Mouse (Mus musculus): ENCODE data around the gene Efhd1.

Efhd1 gene

DNA sequence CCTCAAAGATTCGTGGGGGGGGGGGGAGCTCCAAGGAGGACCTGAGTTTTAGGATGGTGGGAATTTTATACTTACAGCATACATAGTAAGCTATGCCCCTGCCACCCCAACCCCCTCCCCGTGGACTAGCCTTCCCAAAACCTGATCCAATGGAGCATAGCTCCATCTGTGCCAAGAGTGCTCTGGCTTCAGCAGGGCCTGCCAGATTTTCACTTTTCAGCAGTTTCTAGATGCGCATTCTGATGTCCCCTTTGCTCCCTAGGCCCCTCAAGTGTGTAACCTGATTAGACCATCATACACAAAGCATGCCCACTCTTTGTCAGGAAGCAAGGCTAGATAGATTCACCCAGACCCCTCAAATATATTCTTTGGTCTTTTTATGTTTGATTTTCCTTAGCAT, 6.0 kb downstream of the Efhd1 start:
- no peak for DNase-seq (ENCODE audit: low read depth)

DNA sequence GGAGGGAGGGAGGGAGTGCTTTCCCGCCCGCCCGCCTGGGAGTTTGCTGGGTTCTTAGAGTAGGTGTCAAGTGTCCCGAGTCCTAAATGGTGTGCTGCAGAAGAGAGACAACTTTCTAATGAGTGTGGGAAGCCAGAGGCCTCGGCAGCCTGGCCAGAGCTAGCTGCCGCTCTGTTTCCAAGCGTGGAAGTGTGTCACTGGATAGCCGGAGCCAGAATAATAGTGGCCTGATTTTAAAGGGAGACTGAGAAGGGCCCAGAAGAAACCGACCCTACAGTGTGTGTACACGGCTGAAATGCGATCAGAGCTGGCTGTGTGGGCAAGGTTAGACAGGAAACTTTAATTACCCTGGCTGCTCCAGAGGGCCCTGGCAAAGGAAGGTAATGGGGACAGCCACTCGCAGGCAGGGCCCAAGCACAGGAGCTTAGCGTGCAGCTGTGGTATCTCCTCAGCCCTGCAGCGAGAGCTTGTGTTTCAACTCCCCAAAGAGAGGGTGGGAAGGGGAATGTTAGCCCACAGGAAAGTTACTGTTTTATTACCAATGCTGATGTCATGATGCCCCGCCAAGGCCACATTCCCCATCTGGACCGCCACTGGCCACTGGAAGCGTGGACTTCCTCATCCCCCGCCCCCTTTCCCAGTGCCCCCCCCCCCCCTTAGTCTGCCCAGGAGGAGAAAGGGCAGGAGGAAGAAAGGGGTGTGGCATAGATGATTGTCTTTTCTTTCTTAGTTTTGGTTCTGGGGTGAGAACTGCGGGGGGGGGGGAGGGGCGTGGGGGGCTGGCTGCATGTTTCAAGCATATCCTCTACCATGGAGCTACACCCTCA, 6.7 kb downstream of the Efhd1 start:
- no peak for DNase-seq (ENCODE audit: low read depth)

DNA sequence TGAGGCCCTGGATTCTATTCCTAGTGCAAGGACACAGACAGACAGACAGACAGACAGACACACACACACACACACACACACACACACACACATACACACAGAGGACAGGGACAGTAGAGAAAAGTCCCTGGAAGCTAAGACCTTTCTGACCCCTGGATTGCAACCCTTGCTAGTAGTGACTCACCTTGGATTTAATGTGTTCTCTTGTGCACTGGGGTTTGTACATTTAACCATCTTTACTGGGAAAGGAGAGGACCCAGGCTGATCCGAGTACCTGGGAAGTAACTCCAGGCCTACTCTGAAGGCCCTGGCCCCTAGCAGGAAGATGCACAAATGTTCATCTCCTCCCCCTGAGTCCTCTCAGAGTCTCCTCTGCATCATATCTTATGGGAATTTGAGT, 7.4 kb downstream of the Efhd1 start:
- DNase-seq (ENCODE audit: low read depth), result no peak

DNA sequence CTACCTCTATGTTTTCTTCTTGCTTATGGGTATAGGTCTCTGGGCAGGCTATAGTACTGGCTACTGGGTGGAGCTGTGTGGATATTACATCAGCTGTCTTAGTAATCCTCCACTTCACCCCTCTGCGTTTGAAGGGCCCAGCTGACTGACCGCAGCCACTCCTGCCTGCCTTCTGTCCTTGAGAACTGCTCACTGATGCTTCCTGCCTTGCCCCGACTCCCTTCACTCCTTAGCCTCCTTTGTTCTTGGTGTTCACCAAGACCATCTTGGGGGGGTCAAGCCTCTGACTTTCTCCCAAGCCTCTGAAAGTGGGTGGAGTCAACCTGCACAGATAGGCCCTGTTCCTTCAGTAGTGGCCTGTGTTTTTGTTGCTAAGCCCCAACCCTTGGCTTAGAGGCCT, 8.3 kb downstream of the Efhd1 start:
- DNase-seq (ENCODE audit: low read depth), result no peak

DNA sequence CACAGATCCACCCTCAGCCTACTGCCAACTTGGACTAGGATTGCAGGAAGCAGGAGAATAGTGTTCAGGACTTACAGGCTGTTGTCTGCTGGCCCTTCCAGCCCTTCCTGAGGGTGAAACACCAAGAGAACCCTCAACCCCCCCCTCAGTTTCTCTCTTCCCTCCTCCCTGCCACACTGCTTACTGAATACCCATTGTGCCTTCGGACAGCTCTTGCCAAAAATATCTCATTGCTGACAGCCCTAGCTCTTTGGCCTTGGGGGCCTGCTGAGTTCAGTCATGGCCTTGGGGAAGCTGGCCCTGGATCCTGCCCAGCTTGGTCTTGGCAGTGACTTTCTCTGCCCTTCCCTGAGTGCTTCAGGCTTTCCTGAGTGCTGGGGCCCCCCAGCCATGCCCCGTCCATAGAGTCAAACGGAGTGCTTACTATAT, 9.4 kb downstream of the Efhd1 start:
- no peak for DNase-seq (ENCODE audit: low read depth)

DNA sequence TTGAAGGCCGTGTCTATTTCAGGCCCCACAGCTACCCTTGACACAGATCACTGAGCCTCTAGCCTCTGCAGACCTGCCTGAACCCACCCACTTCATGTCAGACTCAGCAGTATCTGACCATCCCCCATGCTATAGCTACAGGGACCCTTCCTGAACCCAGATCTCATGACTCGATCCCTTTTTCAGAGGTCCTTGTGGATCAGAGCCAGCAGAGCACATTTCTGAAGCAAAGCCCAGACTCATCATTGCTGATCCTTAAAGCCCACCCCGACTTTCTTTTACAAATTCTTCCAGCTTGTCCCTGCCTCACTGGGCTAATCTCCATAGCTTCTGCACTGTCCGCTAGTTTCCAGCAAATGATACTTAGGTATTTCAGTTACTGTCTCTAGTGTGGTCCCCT, 10.0 kb downstream of the Efhd1 start:
- no peak for DNase-seq (ENCODE audit: low read depth)

DNA sequence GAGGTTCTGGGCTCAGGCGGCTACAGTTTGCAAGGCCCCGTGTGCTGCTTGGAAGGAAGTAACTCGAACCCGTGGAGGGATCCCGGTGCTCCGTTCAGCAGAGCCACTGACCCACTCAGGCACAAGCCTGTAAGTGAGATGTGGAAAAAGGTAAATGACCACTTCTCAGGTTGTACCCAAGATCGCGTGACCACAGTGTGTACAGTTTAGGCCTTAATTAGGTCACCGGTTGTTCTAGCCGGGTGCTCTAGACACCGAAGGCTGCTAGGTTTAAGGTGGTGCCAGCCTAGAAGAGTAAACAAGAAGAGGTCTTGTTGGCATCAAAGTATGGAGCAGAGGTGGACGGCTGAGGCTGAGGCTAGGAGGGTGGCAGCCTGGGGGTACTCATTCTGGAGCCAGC, 11.0 kb downstream of the Efhd1 start:
- no peak for DNase-seq (ENCODE audit: low read depth)

DNA sequence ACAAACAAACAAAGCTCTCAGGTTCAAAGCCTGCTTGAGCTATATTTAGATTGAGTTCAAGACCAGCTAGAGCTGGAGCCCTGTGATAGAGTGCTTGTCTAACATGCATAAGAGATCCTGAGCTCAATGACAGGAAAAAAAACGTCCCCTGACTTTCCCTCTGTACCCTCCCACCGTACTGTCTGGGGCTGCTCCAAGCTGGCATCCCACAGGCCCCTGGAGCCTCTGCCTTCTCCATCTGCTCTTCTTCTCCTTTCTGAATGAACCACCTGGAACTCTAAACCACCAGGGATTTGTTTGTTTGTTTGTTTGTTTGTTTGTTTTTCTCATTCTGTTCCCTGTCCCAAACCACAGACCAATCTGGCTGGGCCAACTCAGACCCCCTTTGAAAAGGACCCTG, 11.9 kb downstream of the Efhd1 start:
- DNase-seq (ENCODE audit: low read depth), result no peak

DNA sequence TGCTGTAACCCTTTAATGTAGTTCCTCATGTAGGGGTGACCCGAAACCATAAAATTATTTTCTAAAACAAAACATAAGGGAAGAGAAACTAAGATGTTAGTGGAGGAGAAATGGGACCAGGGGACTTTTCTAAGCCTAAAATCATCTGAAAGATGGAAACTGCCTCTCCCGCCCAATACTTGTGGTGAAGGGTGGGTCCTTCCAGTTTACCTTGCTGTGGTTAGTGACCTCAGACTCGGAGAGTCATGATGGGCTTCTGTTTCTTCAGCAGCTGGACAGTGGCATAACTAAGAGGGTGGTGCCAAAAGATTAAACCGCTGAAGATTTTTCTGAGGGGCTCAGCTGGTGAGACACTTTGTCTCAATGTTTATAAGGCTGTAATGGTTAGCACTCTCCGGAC, 16.1 kb downstream of the Efhd1 start:
- no peak for DNase-seq (ENCODE audit: low read depth)

DNA sequence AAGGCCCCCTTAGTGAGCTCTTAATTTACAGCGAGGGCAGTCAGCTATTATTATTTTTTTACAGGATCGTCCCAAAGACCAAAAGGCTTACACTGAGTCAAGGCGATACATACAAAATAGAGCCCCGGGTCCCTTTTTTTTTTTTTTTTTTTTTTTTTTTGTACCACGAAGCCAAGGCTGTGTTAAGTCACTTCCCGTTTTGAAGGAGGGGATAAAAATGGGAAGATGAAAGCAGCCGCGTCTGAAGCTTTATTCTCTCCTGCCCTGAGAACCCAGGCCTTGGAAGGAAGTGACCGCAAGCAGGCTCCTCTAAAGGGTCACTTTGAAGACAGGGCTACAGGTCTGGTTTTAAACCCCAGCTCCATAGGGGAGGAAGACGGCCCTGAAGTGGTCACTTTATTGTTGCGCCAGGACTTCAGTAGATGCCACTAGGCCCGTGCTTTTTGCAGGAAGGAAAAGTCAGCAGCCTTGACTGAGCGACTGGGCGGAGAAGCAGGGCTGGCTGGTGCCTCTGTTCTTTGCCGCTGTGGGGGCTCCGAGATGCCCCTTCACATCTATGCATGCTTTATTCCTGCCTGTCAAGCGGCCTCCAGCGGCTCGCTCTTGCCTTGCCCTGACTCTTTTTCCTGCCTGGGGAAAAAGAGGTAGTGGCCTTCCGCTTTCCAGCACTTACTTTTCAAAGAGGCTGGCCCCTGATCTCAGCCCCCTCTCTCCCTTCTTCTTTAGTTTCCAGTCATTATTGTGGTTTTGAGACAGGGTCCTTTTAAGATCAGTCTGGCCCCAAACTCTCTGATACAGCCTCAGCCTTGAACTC, 17.6 kb downstream of the Efhd1 start:
- DNase-seq (ENCODE audit: low read depth), result no peak

DNA sequence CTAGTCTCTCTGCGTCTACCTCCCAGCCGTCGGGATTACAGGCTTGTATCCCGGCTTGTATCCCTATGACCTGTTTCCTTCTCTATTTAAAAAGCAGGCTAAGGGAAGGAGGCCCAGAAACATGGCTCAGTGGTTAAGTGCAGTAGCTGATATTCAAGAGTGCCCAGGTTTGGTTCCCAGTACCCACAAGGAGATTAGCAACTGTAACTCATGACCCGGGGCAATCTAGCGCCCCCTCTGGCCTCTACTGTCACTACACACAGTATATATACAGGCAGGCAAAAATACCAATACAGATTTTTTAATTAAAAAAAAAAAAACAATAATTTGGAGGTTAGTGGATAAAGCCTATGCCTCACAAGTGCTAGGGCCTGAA, 18.2 kb downstream of the Efhd1 start:
- no peak for DNase-seq (ENCODE audit: low read depth)

DNA sequence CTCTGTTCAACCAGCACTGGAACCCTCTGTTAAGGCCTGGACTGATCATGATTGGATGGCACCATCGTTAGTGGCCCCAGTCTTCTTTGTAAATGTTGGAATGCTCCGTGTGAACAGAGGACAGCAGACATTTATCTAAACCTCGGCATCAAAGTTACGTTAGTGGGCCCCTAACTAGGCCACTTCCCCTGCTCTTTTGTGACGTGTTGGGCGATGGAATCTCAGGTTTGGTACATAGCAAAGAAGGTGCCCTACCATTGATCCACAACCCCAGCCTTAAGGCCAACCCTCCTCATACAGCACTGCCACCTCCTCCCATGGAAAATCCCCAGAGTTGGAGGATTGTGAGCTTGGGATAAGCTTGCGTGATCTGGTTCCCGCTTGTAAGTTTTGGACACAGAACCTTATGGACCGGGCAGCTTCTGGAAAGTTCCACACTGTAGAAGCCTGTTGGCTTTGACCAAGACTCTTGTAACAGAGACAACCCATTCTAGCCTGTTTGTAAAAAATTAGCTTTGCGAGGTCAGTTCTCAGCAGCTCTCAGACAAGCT, 19.3 kb downstream of the Efhd1 start:
- no peak for DNase-seq (ENCODE audit: low read depth)

DNA sequence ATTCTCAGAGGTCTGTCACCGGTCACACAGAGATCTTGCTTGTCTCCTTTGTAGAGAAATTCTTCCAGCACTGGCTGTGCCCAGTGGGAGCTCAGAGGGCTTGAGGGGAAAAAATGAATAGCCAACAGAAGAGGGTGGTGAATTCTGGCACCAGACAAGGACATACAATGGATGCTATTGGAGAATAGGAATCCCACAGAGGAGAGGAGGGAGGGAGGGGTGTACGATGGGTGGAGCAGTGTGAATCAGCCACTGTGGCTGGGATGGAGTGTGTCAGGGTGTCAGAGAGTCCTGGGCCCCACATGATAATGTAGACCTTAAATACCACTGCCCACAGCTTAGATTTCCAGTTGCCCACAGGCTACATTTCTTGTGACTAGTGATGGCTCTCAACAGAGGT, 22.9 kb downstream of the Efhd1 start:
- DNase-seq (ENCODE audit: low read depth), result no peak

DNA sequence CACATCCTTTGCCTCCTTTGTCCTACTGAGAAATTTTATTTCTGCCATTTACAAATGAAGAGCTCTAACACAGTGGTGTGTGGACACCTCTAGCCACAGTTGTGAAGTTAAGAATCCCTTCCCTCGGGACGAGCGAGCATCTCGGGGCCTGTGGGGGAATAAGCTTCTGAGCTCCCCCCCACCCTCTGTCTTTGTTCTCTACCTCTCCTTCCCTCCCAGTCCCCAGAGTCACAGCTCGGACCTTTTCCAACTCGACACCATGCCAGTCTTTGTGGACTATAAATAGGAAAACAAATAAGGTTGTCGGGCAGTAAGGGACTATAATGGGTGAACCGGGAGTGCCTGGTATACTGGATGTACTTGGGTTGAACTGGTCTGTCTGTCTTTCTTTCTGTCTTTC, 27.3 kb downstream of the Efhd1 start:
- no peak for DNase-seq (ENCODE audit: low read depth)

DNA sequence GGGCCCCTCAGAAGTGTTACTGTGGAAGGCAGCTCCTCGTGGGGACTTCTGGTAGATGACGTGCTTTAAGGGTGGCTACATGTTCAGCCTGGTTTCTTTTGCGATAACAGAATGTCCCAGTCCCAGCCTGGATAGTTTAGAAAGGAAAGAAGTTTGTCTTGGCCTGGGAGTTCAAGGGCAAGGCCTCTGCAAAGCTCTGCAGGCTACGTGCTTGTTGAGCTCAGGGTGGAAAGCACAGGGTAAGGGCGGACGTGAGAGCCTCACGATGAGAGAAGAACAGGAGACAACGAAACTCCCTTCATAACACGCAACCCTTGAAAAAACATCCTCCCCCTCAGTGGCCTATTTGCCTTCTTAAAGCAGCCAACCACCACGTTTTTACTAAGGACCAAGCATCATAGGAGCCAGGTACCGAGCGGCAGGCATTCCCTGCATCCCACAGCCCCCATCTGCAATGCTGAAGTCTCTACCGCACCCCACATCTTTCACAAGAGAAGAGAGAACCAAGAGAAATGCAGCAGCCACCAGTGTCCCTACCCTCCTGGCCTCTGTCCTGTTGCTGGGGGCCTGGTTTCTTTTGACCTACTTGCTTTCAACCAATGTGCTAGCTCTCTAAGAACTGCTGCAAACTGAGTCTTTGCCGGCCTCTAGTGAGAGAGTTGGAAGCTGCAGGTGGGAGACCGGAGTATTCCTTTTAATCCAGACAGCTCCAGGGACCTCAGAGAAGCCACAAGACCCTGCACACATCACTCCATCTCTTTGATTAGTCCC, 28.4 kb downstream of the Efhd1 start:
- no peak for DNase-seq (ENCODE audit: low read depth)

DNA sequence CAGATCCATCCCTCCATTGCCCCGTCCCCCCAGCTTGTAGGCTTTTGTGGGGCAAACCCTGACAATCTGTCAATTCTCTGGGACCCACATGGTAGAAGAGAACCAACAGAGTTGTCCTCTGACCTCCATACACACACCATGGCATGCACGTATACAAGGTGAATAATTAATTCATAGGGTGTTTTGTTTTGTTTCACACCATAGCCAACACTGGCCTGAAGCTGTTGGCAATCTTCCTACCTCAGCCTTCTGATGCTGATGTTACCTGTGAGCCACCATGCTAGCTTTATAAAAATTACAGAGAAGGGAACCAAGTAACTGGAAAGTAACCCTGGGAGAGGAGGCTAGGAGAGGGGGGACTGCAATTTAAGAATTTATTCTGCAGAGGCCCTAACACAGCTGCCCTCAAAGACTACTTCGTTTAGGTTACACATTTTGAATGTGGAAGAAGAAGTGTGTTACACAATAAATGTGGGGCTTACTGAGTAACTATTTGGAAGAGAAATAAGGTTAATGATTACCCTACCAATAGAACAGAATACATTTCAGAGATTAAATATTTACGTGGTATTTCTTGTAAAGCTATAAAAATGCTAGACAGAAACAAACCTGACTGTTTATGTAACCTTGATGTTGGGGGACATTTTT, 30.0 kb downstream of the Efhd1 start:
- DNase-seq (ENCODE audit: low read depth), result no peak

DNA sequence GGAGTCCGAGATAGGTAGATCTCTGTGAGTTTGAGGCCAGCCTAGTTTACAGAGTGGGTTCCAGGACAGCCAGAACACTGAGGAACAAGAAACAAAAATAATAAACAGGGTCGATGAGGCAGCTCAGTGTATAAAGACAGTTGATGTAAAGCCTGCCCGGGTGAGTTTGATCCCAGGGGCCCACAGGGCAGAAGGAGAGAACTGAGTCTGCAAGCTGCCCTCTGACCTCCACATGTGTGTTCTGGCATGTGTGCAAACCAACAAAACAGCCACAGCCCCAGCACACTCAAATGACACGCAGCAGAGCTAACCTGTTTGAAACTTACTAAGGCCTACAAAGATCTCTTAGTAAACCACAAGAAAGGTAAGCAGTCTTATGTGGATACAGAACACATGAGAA, 30.8 kb downstream of the Efhd1 start:
- DNase-seq (ENCODE audit: low read depth), result no peak

DNA sequence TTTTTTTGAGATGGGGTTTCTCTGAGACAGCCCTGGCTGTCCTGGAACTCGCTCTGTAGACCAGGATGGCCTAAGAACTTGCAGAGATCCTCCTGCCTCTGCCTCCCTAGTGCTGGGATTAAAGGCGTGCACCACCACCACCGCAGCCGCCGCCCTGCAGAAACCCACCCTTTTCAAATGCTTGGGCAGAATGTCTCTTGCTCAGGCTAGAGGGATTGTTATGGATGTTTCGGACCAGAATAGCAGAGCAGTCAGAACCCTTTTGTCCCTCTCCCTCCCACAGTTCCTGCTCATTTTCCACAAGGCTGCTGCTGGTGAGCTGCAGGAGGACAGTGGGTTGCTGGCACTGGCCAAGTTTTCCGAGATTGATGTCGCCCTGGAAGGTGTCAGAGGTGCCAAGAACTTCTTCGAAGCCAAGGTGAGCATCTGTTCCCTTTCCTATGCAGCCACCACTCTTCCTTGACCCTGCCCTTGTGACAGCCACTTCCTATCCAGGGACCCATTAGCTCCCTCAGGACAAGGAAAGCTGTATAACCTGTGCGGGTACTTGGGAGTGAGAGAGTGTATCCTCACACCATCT, 33.3 kb downstream of the Efhd1 start:
- DNase-seq (ENCODE audit: low read depth), result no peak

DNA sequence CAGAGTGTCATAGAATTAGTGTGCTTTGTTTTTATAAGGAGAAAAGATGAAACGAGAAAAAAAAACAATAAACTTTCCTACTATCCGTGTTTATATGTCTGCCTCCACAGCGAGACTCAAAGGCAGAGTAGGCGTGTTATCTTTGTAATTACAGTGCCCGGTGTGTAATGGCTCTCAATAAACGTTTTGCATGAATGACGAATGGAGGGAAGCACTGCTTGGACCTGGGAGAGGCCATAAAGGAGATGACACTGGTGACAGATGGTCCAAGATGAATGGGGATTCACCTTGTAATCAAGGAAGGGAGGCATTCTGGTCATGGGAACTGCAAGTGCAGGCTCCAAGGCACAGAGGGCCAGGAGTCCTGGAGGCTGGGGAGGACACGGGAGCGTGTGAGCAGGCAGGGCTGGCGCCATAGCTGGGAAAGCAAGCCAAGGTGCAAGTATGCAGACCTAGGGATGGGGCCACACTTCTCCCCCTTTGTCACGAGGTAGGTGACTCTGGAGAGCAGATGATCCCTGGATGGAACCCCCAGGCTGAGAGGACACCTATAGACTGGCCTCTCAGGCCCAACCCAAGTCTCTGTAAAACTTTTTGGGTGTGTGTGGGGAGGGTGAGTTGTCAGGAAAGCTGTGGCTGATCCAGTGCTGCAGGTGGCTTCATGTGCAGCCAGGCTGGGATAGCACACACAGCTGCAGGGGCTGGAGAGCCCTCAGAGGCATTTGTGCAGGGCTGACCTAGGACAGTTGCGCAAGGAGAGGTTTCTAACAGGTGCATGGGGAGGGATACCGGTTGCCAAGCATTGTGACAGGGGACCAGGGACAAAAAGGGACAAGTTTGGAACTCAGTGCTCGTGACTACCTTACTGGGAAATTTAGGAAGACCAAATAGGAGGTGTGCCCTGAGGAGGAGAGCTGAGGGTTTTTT, 36.5 kb downstream of the Efhd1 start:
- no peak for DNase-seq (ENCODE audit: low read depth)

DNA sequence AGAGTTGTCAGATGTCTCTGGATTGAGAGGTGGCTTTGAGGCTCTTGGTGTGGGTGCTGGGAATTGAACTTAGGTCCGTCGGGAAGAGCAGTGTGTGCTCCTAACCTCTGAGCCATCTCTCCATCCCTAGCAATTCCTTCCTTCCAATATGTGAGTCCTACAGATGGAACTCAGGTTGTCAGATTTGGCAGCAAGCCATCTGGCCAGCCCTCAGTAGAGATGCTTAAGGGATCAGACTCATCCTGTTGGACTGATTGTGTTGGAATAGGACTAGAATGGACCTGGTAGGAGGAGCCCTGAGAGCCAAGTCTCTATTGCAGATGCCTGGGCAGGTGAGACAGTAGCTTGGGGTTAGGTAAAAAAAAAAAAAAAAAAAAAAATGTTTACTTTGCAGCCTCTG, 37.8 kb downstream of the Efhd1 start:
- no peak for DNase-seq (ENCODE audit: low read depth)

DNA sequence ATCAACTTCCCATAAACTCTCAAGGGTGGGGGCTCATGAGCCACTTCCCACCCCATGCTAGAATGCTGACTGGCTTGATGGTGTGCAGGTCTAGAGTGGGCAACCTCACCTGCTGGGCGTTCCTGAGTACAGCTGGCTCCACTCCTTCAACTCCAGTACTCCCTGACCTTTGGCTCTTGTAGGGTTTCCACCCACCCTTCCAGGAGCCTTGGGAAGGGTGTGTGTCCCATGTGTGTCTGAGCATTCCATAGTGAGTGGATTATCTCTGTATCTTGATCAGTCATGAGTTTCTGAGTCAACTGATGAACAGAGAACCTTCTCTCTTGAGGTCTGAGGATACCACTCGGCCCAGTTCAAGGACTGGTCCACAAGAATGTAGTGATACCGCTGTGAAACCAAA, 44.8 kb downstream of the Efhd1 start:
- DNase-seq (ENCODE audit: low read depth), result no peak
